Mouse (Mus musculus) cerebellum, postnatal 10 days (tissue): Measurements from ENCODE around the gene Wnt2.

Experiments
- DNase-seq, 2 experiments: peaks; one replicate each; pipeline ENCODE4 v3.0.0; 2021; ENCODE audit warnings: mixed read lengths in 2 of 2

The Wnt2 gene

GRCm38 (mm10) chr6:18029746-18030656, at the start of gene Wnt2:
Wnt2 (minus strand) TSS chr6:18030585.
- peak; percentile 37 to 48 for DNase-seq

- peak in 1 of 2 experiments; percentile 59 for DNase-seq
Observed at GRCm38 (mm10) chr6:18078615-18079014, 48.2 kb upstream of the Wnt2 start.

- DNase-seq = no peak
Observed at GRCm38 (mm10) chr6:18076986-18077385, 46.6 kb upstream of the Wnt2 start.

- DNase-seq = no peak
Observed at GRCm38 (mm10) chr6:18076577-18076976, 46.2 kb upstream of the Wnt2 start.

- no peak for DNase-seq
Observed at GRCm38 (mm10) chr6:18057899-18058298, 27.5 kb upstream of the Wnt2 start.

GRCm38 (mm10) chr6:18051702-18052101, 21.3 kb upstream of the Wnt2 start:
- DNase-seq = no peak

- no peak for DNase-seq
Observed at GRCm38 (mm10) chr6:18044299-18044698, 13.9 kb upstream of the Wnt2 start.

GRCm38 (mm10) chr6:18043172-18043571, 12.8 kb upstream of the Wnt2 start:
- DNase-seq = no peak

- no peak for DNase-seq
Observed at GRCm38 (mm10) chr6:18032271-18032670, 1.9 kb upstream of the Wnt2 start.

- DNase-seq = peak; percentile 62 to 70
Observed at GRCm38 (mm10) chr6:18031509-18032010, 1.2 kb upstream of the Wnt2 start.

- peak; percentile 24 to 28 for DNase-seq
Observed at GRCm38 (mm10) chr6:18030868-18031508, 603 bp upstream of the Wnt2 start.

- no peak for DNase-seq
Observed at GRCm38 (mm10) chr6:18024133-18024794, 6.1 kb downstream of the Wnt2 start.

- DNase-seq = no peak
Observed at GRCm38 (mm10) chr6:18013346-18013745, 17.0 kb downstream of the Wnt2 start.

GRCm38 (mm10) chr6:18007356-18007755, 23.0 kb downstream of the Wnt2 start:
- DNase-seq = no peak

GRCm38 (mm10) chr6:18002065-18002464, 28.3 kb downstream of the Wnt2 start:
- no peak for DNase-seq

- no peak for DNase-seq
Observed at GRCm38 (mm10) chr6:17998497-17998896, 31.9 kb downstream of the Wnt2 start.

GRCm38 (mm10) chr6:17994956-17995790, 35.2 kb downstream of the Wnt2 start:
- no peak for DNase-seq

- peak; percentile 63 to 77 for DNase-seq
Observed at GRCm38 (mm10) chr6:17991625-17992024, 38.8 kb downstream of the Wnt2 start.

GRCm38 (mm10) chr6:17990173-17991028, 40.0 kb downstream of the Wnt2 start:
- no peak for DNase-seq

GRCm38 (mm10) chr6:17979361-17979760, 51.0 kb downstream of the Wnt2 start:
- DNase-seq = no peak

GRCm38 (mm10) chr6:17978881-17979280, 51.5 kb downstream of the Wnt2 start:
- no peak for DNase-seq
